Mouse (Mus musculus) heart, postnatal 25 days (tissue): ENCODE results near the gene Stmn1. TPM values are rescaled to one million over a fixed set of nuclear protein-coding genes. Genes with fewer than 3 reads are reported as not detected.

Source experiments
- DNase-seq: peaks from one replicate; pipeline ENCODE4 v3.0.0; 2022; ENCODE audit warnings: low spot score
- intact Hi-C: fragments of 180-260 bp; cut with DNase I; formaldehyde crosslinking; loops from one replicate; pipeline ENCODE4 v1.15.1; 2025
- microRNA-seq: library from miRNA; unstranded; fragments of <30 nt; microRNA quantifications from one replicate; pipeline ENCODE4 v1.2.0, GENCODE M21; 2022
- total RNA-seq, 2 experiments: library from RNA; stranded (reverse); gene quantifications; 2 replicates each; pipeline ENCODE4 v1.2.3; 2021

Stmn1 gene
- total RNA-seq, 2 experiments from 2014 or later, result 24.5 to 26.4 TPM

DNA sequence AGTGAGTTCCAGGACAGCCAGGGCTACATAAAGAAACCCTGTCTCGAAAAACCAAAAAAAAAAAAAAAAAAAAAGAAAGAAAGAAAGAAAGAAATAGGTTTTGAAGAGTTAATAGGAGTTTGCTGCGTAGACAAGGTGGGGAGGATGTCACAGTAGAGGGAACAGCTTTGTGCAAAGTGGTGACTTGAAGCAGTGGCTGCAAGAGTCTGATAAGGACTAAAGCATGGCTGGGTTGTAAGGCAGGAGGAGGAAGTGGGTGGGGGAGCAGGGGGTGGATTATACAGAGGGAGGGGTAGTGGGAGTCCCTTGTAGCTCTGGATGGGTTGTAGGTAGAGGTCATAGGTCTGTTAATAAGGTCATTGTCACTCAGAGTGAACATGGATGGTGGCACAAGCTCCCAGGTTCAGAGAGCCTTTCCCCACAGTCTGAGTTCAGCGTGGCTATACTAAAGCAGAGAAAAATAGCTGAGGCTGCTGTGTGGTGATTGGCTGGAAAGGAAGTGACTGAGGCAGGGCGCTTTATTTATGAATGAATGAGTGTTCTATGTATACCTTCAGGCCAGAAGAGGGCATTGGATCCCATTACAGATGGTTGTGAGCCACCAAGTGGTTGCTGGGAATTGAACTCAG, 38.0 kb downstream of the Stmn1 start:
- intact Hi-C loops, result no loop called here
- no peak for DNase-seq

DNA sequence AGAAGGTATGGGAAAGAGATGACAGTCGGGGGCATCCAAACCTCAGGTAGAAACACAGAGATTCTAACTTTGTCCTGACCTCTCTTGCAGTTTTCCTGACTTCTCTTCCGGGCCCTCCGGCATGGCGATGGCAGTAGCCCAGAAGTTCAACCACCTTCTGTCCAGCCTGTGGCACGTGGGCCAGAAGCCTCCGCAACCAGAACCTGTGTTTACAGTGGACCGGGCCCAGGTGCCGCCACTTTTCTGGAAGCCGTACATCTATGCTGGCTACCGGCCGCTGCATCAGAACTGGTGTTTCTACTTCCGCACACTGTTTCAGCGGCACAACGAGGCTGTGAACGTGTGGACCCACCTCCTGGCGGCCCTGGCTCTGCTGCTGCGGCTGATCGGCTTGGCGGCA, 38.6 kb downstream of the Stmn1 start:
- intact Hi-C loops, result no loop called here

DNA sequence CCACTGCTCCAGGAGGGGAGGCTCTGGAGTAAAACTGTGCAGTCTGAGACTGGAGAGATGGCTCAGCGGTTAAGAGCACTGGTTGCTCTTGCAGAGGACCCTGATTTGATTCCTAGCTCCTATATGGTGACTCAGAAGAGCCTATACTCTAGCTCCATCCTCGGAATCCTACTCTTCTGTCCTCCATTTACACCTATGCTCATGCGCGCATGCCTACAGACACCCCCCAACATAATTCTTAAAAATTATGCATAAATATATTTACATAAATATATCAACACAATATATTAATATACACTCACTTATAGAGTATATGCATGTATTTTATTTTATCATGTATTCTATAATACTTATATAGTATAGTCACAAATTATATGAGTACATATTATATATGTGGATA, 42.3 kb downstream of the Stmn1 start:
- DNase-seq, result no peak
- intact Hi-C loops, result no loop called here

More for the DNA sequence above, 38.6 kb downstream of the Stmn1 start:
- DNase-seq, result no peak

DNA sequence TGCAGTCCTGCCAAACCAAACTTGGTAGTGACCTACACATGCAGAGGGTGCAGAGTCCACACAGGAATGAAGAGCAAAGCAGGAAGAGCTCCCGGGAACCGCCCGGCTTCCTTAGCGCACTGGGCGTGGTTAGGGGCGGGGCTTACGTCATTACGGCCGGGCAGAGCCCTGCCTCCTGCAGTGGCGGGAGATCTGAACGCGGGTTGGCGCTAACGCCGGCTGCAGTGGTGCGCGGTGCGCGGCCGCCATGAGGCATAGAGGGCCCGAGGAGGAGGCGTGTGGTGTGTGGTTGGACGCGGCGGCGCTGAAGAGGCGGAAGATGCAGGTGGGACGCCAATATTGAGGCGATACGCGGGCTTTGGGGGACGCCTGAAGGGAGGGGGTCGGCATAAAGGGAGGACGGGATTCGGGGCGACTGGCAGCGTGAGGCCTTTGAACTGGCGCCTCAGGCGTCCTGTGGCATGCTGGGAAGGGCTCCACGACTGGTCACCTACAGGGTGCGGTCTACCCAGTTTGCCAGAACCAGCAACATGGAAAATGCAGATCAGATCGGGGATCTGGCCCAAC, 42.8 kb downstream of the Stmn1 start, which contains the start of gene Aunip:
Gene Aunip, plus strand, starts transcription at position 155 of the 567 bp plus-strand sequence.
- intact Hi-C loops, result no loop called here
- peak; percentile 72 for DNase-seq

DNA sequence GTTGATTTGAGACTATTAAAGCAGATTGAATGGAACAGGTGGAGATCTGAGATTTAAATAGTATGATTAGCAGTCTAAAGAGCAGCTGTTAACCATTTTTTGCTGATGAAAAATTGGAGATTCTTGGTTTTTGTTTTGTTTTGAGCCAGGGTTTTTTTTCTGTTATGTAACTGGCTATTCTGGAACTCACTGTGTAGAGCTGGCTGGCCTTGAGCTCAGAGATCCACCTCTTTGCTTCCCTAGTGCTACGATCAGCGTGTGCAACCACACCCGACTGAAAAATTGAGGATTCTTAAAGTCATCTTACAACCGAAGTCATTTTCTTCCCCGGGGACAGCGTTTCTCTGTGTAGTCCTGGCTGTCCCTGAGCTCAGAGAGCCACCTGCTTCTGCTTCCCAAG, 43.6 kb downstream of the Stmn1 start:
- intact Hi-C loops, result no loop called here

DNA sequence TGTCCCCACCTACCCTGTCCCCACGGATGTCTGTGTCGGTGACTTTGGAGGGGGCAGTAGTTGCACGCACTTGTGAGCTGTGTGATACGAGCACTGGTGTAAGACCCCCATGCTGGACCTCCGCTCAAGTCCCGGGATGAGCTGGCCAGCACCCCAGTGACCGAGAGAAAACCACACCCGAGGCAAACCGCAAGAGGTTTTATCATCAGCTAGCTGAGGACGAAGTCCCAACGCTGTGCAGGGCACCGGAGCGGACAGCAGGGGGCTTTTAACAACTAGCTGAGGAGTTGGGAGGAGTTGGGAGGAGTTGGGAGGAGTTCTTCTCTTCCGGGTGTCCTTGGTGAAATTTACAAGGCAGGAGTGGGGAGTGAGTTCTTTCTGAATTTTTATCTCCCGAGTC, 44.7 kb downstream of the Stmn1 start:
- DNase-seq, result no peak
- intact Hi-C loops, result no loop called here

More for the DNA sequence above, 43.6 kb downstream of the Stmn1 start:
- DNase-seq, result no peak

DNA sequence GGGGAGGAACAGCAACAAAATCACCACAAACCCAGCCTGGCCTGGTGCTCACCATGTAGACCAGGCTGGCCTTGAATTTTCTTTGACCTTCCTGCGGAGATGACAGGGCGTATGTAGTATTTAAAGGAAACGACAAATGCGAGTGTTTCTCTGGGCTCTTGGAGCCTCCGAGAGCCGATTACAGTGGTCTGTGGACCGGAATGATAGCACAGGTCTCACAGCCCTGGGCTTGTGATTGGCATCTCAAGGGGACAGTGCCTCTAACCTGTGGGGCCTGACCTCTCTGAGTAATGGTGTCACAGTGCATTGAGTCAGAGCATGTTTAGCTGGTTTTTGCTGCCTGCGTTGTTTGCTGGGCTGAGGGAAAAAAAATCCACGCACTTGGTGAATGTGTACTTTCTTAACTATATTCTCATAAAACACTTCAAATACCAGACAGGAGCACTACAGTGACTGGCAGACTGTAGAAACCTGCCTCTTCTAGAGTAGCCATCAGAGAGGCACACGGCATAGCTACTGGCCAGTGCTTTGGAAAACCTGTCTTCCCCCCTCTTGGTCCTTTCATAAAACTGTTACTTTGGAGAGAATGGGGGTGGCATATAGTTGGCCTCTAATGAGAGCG, 46.3 kb downstream of the Stmn1 start:
- intact Hi-C loops, result no loop called here
- DNase-seq, result no peak

DNA sequence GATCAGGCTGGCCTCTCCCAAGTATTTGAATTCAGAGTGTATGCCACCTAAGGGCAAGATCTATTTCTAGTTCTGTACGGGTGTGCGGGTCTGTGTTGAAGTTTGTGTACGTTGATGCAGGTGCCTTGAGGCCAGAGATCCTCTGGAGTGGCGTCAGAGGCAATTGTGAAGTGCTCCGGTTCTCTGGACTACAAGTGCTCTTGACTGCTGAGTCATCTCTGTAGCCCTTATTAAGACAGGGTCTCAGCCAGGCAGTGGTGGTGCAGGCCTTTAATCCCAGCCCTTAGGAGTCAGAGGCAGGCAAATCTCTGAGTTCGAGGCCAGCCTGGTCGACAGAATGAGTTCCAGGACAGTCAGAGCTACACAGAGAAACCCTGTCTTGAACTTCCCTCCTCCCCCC, 47.5 kb downstream of the Stmn1 start:
- intact Hi-C loops, result no loop called here
- DNase-seq, result no peak

DNA sequence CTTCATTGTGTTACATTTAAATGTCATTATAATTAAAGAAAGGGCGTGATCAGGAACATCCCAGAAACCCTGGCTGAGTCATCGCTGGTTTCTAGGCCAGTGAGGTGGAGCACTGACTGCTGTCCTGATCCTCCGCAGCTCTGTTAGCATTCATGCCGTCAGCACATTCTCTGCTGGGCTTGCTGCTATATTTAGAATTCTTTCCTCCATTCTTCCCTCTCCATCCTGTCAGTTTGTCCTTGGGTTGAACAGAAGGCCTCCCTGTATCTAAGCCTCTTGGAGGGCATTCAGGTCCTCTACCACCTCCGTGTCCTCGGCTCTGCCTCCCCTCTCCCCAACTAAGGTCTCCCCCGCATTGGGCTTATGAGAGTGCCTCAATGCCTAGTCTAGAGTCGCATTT, 48.9 kb downstream of the Stmn1 start:
- no peak for DNase-seq
- intact Hi-C loops, result no loop called here

DNA sequence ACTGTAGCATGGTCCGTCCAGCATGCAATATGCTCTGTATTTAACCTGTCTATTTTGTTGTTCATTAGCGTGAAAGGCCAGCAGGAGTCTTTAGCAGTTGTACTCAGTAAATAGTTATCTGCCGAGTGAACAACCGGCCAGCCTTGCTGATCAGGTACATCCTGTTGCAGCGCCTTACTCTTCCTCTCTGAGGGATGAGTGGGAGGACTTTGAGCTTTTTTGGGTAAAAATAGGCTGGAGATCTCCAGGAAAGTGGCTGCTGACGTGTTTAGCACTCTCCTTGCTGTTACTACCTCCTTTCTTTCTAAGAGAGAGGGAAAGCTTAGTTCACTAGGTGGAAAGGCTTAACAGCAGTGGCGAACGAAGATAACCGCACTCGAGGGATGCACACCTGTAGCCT, 49.6 kb downstream of the Stmn1 start:
- intact Hi-C loops, result no loop called here
- DNase-seq, result no peak

DNA sequence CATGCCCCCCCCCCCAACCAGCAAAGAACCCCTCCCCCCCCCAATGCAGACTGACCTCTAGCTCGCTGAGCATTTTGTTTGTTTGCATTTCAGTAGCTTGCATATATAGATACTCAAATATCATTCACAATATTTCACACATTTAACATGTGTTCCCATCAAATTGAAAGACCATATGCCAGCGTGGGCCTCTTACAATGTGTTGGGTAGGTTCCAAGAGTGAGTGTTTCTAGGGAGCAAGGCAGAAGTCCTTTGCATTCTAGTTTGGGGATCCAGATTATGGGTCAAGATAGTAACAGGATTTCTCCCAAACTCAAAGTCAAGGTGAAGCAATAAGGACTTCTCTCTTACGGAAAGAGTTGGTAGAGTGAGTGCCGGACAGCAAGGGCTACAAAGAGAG, 50.4 kb downstream of the Stmn1 start:
- intact Hi-C loops, result no loop called here
- no peak for DNase-seq

DNA sequence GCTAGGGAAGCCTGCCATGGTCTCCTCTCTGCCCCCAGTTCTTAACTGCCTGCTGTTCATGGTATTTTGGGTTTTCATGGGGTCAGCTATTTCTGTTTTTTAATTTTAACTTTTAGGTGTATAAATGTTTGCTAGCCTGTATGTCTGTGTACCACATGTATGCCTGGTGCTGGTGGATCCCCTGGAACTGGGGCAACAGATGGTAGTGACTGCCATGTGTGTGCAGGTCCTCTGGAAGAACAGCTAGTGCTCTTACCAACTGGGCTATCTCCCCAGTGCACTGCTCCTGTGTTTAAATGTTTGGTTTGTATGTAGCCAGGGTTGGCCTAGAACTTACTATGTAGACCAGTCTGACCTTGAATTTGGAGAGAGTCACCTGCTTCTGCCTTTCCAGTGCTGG, 51.2 kb downstream of the Stmn1 start:
- intact Hi-C loops, result no loop called here
- no peak for DNase-seq

Small RNA genes within 50 kb of the gene (microRNA-seq; reads per million reads assigned to microRNA genes)
- 2.8 reads per million, percentile 3 among the genes with 10 or more reads in this experiment for gene Gm23634

Other genes with a start within 250 kb of the Stmn1 start
- gene Catsper4, start 240.9 kb upstream of the Stmn1 start, total RNA-seq, result not detected
- 1 to 10 TPM; 2.9 to 3.0 TPM for gene Cnksr1, start 229.9 kb upstream of the Stmn1 start, total RNA-seq
- not detected for gene E130218I03Rik, start 224.7 kb upstream of the Stmn1 start, total RNA-seq
- gene Zfp593, start 222.7 kb upstream of the Stmn1 start, total RNA-seq, result 1 to 10 TPM; 3.1 to 3.2 TPM
- gene Gm30191, start 221.4 kb upstream of the Stmn1 start, total RNA-seq, result not detected
- 1 to 10 TPM; 6.0 to 7.6 TPM for gene Grrp1, start 214.2 kb upstream of the Stmn1 start, total RNA-seq
- gene Pdik1l, start 180.4 kb upstream of the Stmn1 start, total RNA-seq, result 1 to 10 TPM; 5.8 to 8.4 TPM
- gene Trim63, start 153.2 kb upstream of the Stmn1 start, total RNA-seq, result 100 to 1,000 TPM; 215 to 229 TPM
- gene Slc30a2, start 125.1 kb upstream of the Stmn1 start, total RNA-seq, result under 1 TPM; 0.31 to 0.36 TPM
- 10 to 100 TPM; 18.0 to 19.4 TPM for gene Extl1, start 84.5 kb upstream of the Stmn1 start, total RNA-seq
- gene Pafah2, start 72.0 kb upstream of the Stmn1 start, total RNA-seq, result 1 to 10 TPM; 7.6 to 9.2 TPM
- gene Paqr7, start 28.4 kb downstream of the Stmn1 start, total RNA-seq, result 10 to 100 TPM; 16.9 to 17.4 TPM
- under 1 TPM; 0.34 to 0.47 TPM for gene Aunip, start 42.7 kb downstream of the Stmn1 start, total RNA-seq
- gene Mtfr1l, start 67.1 kb downstream of the Stmn1 start, total RNA-seq, result 100 to 1,000 TPM; 178 to 185 TPM
- 10 to 100 TPM; 21.0 to 22.2 TPM for gene Selenon, start 83.8 kb downstream of the Stmn1 start, total RNA-seq
- 10 to 100 TPM; 21.0 to 25.0 TPM for gene Man1c1, start 236.0 kb downstream of the Stmn1 start, total RNA-seq